Mouse (Mus musculus): ENCODE results near the gene Rps6ka1.
"Not testable (repeated sequence)": the region's sequence is repeated elsewhere in the genome, so short reads cannot be mapped to it uniquely, and the experiment has no call there.

The Rps6ka1 gene

DNA sequence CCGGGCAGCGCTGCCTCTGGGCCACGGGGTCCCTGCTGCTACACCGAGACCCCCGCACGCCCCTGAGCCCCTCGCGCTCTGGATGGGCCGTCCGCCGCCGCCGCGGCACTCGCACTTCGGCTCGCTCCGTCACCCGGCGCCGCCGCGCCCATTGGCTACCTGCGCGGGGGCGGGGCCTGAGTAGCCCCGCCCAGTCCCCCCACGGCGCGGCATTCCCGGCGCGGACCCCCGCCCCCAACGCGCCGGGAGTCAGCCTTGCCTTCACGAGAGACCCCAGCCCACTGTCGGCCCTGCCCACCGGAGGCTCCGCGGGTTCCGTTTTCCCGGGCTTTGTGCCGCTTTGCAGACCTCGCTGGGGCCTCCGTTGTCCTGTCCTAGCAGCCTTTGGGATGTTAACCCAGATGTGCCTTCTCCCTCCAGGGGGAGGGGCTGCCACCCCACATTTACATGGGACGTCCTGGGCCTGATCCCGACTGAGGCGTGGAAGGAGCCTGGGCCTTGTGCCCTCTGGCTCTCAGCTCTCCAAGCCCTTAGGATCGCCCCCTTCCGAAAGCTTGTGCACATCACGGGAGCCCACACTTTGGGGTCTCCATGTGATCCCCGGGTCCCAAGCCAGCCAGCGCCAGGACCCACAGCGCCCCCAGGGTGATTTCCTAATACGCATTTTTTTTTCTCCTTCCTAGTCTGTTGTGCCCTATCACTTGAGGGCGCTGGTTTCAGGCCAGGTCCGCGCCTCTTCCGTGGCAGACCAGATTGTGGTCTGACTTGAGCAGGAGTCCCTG, at the start of gene Rps6ka1:
Rps6ka1 (minus strand) TSS at position 126 of the 782 bp plus-strand sequence.
- peak; percentile 50 to 55 for DNase-seq (ENCODE audit: low spot score in 2 of 2)

DNA sequence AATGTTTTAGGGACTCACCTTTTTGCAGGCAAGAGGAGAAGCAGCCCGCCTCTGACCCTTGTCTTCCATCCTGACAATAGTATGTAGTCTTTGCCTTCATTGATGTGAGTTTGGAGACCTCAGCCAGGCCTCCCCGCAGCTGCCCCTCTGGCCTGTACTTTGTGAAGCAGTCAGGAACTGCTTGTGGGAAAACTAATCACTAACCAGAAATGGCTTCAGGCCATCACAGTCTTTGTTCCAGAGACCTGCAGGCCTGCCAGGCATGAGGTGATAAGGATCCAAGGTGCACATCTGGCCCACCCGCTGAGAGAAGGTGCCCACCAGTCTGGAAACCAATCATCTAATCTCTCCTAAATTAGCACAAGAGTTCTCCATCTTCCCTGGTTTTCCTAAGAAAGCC, 44.2 kb upstream of the Rps6ka1 start:
- DNase-seq (ENCODE audit: low spot score in 2 of 2), result no peak

DNA sequence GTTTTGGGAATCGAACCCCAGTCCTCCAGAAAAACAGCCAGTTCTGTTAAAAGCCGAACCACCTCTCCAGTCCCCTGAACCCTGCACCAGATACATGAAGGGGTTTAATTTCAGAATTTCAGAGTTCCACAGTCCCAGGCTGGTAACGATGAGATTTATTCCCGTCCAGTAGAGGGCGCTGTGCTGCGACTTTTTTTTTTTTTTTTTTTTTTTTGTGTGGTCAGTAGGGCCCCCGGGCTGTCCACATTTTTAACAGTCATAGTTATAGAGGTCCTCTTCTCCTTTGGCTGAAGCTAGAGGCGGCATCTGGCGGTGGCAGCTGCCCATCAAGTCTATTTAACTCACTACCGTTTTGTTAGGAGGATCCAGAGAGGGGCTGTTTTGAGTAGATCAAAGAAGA, 43.8 kb upstream of the Rps6ka1 start:
- no peak for DNase-seq (ENCODE audit: low spot score in 2 of 2)

DNA sequence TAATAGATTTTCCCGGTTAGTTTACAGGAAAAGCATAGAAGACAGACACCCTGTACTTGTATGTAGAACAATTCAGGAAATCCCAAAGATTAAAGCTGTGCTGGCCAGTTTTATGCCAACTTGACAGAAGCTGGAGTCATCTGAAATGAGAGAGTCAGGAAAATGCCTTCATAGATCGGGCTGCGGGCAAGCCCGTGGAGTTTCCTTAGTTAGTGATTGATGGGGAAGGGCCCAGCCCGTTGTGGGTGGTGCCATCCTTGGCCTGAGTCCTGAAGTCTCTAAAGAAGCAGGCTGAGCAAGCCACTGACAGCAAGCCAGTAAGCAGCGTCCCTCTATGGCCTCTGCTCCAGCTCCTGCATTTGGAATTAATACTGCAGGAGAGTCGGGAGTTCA, 41.7 kb upstream of the Rps6ka1 start:
- DNase-seq (ENCODE audit: low spot score in 2 of 2), result no peak

DNA sequence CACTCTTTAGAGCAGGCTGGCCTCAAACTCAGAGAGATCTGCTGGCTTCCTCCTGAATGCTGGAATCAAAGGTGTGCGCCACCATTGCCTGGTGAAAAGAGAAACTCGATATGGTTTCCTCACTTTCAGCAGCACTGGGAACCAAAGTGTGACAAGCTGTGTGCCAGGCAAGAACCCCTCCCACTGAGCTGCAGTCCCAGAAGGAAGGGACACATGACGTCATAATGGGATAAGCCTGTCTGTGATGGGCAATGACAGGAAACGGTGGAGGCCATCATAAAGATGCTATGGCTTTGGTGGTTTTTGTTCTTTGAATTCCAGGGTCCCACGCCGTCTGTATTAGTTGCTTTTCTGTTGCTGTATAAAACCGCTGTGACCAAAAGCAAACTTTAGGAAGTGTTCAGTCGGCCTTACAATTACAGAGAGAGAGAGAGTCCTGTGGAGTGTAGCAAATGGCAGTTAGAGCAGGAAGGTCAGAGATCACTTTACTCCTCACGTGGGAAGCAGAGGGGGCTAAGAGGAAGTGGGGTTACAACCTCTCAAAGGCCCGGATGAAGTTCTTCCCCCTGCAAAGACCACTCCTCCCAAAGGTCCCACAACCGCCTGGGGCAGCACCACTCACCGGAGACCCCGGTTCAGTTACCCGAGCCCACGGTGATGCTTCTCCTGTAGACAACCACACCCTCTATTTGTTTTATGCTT, 41.1 kb upstream of the Rps6ka1 start:
- DNase-seq (ENCODE audit: low spot score in 2 of 2), result no peak

DNA sequence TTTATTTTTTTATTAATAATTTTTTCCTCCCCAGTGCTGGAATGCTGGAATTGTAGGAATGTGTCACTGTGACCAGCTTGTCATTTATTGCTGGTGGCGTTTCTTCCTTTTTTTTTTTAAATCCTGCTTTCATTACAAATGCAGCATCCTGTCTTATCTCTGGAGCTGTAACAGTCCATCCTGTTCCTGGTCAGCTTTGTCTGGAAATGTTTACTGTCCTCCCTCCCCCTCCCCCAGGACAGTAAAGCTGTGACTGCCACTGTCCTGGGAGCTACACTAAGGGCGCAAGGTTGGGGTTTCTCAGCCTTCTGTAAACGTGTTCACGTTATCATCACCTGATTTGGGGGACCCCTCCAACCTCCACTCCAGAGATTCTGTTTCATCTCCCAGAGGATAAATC, 37.6 kb upstream of the Rps6ka1 start:
- no peak for DNase-seq (ENCODE audit: low spot score in 2 of 2)

DNA sequence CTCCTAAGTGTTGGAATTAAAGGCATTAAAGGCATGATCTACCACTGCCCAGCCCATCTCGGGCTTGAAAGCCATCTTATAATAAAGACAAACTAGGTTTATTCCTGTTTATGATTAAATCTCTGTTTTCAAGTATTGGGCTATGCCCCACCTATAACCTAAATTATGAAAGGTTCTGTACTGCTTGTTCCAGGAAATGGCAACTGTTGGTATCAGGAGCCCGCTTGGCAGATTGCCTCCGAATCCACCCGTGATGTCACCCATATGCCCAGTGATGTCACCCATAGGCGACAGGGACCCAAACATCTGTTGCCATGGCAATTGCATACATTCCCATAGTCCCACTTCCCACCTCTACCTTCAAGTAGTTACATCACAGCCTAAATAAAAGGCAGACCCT, 36.1 kb upstream of the Rps6ka1 start:
- no peak for DNase-seq (ENCODE audit: low spot score in 2 of 2)

DNA sequence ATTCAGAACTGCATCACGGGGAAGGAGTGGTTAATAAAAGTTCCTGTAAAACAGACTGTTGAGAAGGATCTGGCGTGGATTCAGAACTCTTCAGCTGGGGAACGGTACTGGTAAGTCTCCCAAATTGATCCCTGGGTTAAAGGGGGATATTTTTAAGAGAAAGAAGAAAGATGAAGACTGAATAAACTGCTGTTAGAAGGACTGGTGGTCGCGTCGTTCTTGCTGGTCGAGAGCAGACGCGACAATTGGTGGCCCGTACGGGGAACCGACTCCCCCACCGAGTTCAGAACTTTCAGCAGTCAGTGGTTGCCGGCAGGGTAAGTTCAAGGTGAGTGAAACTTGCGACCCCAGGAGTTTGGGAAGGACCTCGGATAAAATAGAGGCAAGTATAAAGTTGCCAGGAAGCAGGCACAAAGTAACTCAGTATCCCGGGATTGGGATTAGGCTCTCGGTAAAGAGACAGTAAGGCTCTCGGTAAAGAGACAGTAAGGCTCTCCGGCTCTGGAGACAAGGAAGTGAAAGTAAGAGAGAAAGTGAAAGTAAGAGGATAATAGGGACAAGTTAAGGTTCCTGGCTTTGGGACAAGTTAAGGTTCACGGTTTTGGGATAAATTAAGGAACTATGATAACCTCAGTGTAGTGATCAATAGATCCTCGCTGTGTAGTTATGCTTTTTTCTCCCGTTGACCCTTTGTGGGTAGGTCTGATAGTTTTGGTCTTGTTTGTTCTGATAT, 30.7 kb upstream of the Rps6ka1 start:
- DNase-seq (ENCODE audit: low spot score in 2 of 2), result peak in 1 of 2 experiments; percentile 30

DNA sequence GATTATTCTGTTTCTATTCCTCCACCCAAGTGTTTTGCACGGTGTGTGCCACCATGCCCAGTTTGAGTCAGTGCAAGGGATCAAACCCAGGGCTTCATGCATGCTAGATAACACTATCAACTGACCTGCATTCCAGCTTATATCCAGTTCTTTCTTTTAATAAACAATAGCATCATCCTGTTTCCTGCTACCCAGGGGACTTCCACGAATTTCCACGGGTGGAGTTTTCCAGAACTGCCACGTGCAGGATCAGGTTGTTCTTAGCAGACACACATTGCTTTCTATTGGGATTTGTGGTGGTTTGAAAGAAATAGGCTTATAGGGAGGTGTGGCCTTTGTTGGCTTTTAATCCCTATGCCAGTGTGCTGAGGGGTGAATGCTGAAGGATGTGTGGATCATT, 24.4 kb upstream of the Rps6ka1 start:
- DNase-seq (ENCODE audit: low spot score in 2 of 2), result no peak

DNA sequence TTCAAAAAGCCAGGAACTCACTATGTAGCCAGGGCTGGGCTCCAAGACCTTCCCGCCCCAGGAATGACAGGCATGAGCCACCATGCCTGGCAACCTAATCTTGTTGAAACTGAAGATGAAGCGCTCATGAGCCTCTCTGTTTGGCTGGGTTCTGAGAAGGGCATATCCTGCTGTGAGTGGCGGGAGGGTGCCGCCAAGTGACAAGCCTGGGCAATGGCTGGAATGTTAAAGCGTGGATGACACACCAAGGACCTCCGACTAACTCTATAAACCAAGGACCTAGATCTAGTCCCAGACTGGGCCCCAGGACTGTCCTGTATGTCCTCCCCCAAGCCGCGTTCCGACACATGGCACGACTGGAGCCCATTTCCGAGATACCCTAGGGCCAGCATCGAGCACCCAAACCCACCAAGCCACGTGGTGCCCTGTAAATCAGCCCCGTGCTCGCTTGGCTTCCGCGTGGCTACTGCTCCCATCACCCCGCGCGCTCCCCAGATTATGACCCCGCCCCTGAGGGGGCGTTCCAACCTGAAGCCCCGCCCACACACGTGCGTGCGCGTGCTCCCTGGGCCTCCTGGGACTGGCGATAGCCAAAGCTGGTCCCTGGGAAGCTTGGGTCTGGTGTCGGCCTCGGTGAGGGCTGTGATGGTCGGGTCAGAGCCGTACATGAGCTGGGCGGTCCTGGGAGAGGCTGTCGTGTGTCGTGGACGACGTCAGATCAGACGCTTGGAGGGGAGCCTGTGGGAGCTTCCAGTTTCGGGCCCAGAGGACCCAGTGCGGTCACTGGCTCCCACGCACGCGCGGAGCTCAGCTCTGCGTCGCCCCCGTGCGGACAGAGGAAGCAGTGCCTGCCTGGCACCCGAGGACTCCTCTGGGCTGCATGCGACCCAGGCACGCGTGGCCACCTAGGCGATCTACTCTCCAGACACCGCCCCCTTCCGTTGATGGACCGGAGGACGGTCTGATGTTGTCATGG, 22.9 kb upstream of the Rps6ka1 start:
- DNase-seq (ENCODE audit: low spot score in 2 of 2), result peak; percentile 93 to 97

DNA sequence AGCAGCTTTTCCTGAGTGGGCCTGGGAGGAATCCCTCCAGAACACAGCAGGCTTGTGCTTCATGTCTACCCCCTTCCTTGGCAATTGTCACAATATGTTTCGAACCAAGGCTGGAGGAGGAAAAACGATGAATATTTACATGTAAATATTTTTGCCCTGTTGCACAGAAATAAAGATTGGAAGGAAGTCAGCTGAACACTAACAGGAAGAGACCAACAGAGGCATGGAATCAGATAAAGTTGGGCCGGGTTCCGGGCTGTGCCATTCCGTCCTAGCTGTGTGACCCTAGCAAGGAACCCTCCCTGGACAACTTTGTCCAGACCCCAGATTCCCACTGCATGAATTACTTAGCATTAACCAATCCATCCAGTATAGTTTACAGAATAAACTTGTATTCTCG, 20.5 kb upstream of the Rps6ka1 start:
- no peak for DNase-seq (ENCODE audit: low spot score in 2 of 2)

DNA sequence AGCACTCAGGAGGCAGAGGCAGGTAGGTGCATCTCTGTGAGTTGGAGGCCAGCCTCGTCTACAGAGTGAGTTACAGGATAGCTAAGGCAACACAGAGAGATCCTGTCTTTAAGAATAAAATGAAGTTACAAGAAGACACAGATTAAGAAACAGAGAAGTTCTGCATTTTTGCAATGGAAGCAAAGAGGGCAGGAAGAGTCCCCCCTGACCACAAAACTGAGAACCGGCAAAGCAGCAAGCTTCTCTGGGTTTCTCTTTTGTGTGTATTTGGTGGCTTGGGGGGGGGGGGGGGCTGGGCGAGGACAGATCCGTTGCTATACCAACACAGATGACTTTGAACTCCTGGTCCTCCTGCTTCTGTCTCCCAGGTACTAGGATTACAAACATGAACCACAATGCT, 19.5 kb upstream of the Rps6ka1 start:
- DNase-seq (ENCODE audit: low spot score in 2 of 2), result no peak

DNA sequence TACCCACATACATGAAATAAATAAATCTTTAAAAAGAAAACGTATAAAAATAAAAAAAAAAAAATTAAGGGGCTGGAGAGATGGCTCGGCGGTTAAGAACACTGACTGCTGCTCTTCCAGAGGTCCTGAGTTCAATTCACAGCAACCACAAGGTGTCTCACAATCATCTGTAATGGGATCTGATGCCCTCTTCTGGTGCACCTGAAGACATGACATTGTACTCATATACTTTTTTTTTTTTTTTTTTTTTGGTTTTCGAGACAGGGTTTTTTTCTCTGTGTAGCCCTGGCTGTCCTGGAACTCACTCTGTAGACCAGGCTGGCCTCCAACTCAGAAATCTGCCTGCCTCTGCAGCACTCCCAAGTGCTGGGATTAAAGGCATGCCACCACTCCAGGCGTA, 18.7 kb upstream of the Rps6ka1 start:
- DNase-seq (ENCODE audit: low spot score in 2 of 2), result not testable (repeated sequence)

DNA sequence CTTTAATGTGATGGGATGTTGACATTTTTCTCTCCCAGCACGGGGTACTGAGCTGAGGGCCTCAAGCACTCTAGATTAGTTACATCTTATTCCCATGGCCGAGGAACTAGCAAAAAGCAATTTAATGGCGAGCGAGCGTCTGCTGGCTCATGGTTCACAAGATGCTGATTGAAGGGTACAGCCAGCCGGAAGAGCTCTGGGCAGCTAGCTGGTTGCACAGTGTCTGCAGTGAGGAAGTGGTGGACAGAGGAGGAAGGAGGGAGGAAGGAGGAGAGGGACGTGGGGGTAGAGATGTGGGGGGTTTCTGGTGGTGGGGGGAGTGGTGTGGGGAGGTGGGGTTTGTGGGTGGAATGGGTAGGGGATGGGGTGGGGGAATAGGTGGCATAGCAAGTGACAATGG, 17.6 kb upstream of the Rps6ka1 start:
- DNase-seq (ENCODE audit: low spot score in 2 of 2), result no peak

DNA sequence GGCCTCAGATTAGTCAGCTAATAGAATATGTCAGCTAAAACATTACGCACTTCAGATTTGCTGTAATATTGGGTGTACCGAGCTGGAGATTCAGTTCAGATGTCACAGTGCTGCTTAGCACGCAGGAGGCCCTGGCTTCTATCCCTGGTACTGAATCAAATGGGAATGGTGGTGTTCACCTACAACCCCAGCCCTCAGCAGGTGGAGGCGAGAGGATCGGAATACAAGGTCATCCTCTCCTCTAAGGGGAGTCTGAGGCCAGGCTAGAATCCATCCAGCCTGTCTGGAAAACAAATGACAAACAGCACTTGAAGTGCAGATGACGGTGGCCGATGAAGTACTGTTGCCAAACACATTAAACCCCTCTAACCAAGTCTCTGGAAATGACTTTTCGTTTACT, 16.7 kb upstream of the Rps6ka1 start:
- no peak for DNase-seq (ENCODE audit: low spot score in 2 of 2)

DNA sequence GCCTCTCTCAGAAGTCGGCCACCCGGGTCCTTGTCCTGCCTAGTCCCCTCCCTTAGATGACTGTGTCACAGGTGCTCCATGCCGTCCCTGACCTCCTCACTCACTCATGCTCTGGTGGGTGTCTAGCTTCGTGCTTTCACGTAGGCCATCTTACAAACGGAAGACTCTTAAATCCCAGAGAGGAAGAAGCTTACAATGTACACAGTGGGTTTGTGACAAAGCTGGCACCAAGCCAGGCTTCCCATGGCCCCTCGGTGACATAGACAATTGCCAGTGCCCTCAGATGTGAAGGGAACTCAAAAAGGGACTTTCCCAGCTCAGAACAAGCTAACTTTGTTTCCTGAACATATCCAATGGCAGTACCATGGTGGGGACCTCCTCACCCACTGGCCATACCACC, 15.8 kb upstream of the Rps6ka1 start:
- no peak for DNase-seq (ENCODE audit: low spot score in 2 of 2)

DNA sequence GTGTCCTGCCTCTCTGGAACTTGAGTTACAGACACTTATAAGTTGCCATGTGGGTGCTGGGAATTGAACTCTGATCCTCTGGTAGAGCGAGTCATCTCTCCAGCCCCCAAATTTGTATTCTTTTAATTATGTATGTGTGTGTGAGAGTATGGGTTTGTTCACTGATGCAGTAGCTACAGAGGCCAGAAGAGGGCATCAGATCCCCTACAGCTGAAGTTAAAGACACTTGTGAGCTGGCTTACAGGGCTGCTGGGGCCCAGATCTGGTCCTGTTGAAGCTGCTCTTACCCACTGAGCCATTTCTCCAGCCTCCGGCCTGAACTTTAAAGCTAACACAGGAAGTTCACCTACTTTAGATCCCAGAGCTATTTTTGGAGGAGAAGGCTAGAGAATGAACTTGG, 14.9 kb upstream of the Rps6ka1 start:
- no peak for DNase-seq (ENCODE audit: low spot score in 2 of 2)

DNA sequence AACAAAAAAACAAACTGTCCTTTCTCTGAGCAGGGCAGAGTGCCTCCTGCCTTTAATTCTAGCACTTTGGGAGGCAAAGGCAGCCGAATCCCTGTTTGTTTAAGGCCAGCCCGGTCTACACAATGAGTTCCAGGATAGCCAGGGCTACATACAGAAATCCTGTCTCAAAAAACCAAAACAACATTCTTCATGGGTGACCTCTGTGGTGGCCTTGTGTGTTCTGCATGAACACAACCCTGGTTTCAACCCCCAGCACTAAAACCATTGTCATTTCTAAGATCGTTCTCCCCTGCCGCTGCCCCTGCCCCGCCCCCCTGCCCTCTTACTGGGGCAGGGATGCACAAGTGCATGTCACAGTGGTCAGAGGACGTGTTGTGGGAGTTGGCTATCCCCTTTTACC, 13.3 kb upstream of the Rps6ka1 start:
- no peak for DNase-seq (ENCODE audit: low spot score in 2 of 2)

DNA sequence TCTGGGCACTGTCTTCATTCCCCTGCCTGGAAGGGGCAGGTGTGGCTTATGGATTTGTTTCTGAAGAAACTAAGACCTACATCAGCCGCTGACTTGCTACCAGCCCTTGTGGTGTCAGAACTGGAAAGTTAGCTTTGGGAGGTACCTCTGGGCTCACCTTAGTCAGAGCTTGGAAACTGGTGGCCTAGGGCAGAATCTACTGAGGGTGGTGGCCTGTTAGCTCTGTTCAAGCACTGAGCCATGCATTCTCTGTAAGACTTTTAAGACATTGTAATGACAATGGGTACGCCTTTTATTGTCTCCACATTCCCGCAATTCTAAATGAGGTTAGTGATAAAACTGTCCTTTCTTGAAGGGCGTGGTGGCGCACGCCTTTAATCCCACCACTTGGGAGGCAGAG, 12.8 kb upstream of the Rps6ka1 start:
- no peak for DNase-seq (ENCODE audit: low spot score in 2 of 2)

DNA sequence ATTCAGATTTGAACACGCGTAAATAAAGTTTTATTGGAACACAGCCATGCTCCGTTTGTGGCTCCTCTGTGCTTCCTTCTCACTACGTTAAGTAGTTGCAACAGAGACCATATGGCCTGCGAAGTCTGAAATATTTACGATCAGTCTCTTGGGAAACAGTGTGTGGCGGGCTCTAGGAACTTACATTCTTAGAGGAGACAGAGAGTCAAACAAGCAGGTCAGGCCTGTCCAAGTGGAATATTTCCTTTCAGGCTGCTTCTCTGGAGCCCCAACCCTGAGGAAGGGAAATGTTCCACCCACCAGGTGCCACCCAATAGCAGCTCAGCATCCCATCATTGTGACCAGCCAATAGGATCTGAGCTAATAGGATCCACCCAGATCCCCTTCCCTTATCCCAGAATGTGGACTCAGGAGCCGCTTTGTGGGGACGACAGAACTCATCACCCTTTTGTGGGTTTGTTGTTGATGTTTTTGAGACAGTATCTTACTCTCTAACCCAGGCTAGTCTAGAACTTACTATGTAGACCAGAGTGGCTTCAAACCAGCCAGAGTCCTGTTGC, 11.7 kb upstream of the Rps6ka1 start:
- no peak for DNase-seq (ENCODE audit: low spot score in 2 of 2)

DNA sequence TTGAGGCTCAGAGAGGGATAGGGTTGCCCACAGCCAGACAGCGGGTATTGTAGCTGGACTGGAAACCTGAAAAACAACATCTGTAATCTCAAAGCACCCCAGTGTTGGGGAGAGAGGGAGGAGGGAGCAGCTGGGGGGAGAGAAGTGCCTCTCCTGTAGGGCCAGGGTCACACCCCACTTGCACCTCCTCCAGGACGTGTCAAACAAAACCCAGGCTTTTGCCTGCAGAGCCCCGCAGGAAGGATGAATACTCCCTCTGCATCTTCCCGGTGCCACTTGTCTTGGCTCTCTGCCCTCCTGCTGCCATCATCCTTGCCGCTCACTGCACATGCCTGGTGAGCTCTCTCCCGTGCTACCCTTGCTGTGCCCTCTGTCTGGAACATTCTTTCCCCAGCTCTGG, 10.6 kb upstream of the Rps6ka1 start:
- no peak for DNase-seq (ENCODE audit: low spot score in 2 of 2)
